Mouse (Mus musculus) adrenal gland (tissue): ENCODE measurements around the gene Scml4.

Experiments used
- intact Hi-C: fragments of 180-260 bp; cut with DNase I; formaldehyde crosslinking; loops from one replicate; pipeline ENCODE4 v1.15.1; 2025

The Scml4 gene

GRCm38 (mm10) chr10:42897632-42898031 lies 37.5 kb downstream of the Scml4 start:
- intact Hi-C loops = no loop called here

GRCm38 (mm10) chr10:42901361-42901760 lies 41.2 kb downstream of the Scml4 start:
- intact Hi-C loops = no loop called here

GRCm38 (mm10) chr10:42903054-42903453 lies 42.9 kb downstream of the Scml4 start:
- intact Hi-C loops = no loop called here

- intact Hi-C loops = no loop called here
Measured at GRCm38 (mm10) chr10:42908562-42908961, 48.4 kb downstream of the Scml4 start.

- intact Hi-C loops = no loop called here
Measured at GRCm38 (mm10) chr10:42910567-42910966, 50.4 kb downstream of the Scml4 start.

GRCm38 (mm10) chr10:42912056-42912455 lies 51.9 kb downstream of the Scml4 start:
- intact Hi-C loops = no loop called here

GRCm38 (mm10) chr10:42913196-42913595 lies 53.0 kb downstream of the Scml4 start:
- intact Hi-C loops = no loop called here

- intact Hi-C loops = no loop called here
Measured at GRCm38 (mm10) chr10:42914146-42914545, 54.0 kb downstream of the Scml4 start.

- intact Hi-C loops = no loop called here
Measured at GRCm38 (mm10) chr10:42917355-42917754, 57.2 kb downstream of the Scml4 start.

- intact Hi-C loops = no loop called here
Measured at GRCm38 (mm10) chr10:42919786-42920185, 59.6 kb downstream of the Scml4 start.

- intact Hi-C loops = no loop called here
Measured at GRCm38 (mm10) chr10:42925103-42925866, 65.1 kb downstream of the Scml4 start.

GRCm38 (mm10) chr10:42930121-42930650 lies 70.0 kb downstream of the Scml4 start:
- intact Hi-C loops = no loop called here

GRCm38 (mm10) chr10:42932862-42933480 lies 72.8 kb downstream of the Scml4 start:
- intact Hi-C loops = no loop called here

- intact Hi-C loops = no loop called here
Measured at GRCm38 (mm10) chr10:42934672-42935071, 74.5 kb downstream of the Scml4 start.

- intact Hi-C loops = no loop called here
Measured at GRCm38 (mm10) chr10:42936205-42936604, 76.0 kb downstream of the Scml4 start.

GRCm38 (mm10) chr10:42938361-42938760 lies 78.2 kb downstream of the Scml4 start:
- intact Hi-C loops = no loop called here

- intact Hi-C loops = no loop called here
Measured at GRCm38 (mm10) chr10:42939691-42940090, 79.5 kb downstream of the Scml4 start.

- intact Hi-C loops = no loop called here
Measured at GRCm38 (mm10) chr10:42940193-42941050, 80.3 kb downstream of the Scml4 start.

- intact Hi-C loops = no loop called here
Measured at GRCm38 (mm10) chr10:42941278-42941677, 81.1 kb downstream of the Scml4 start.

- intact Hi-C loops = no loop called here
Measured at GRCm38 (mm10) chr10:42941697-42942221, 81.6 kb downstream of the Scml4 start.

GRCm38 (mm10) chr10:42942300-42942699 lies 82.1 kb downstream of the Scml4 start:
- intact Hi-C loops = no loop called here
